Mouse (Mus musculus) adrenal gland, adult 18-20 months (tissue): Measurements from ENCODE around the gene Arhgap18. TPM values are rescaled to one million over a fixed set of nuclear protein-coding genes. Genes with fewer than 3 reads are reported as not detected.

Experiments used
- DNase-seq, 2 experiments: peaks; one replicate each; pipeline ENCODE4 v3.0.0; 2021 to 2022; ENCODE audit warnings: low spot score in 2 of 2
- long read RNA-seq, 2 experiments: library from polyadenylated mRNA; stranded (forward); transcript quantifications; one replicate each; pipeline ENCODE4 v2.0.0; 2021
- total RNA-seq, 2 experiments: library from RNA; stranded (reverse); gene quantifications; 1 replicate in 1 of 2; 2 replicates in 1 of 2; pipeline ENCODE4 v1.2.3; 2021

Arhgap18 gene
- total RNA-seq, result 10 to 100 TPM; 20.1 to 25.8 TPM
- long read RNA-seq, experiment 1, transcript Arhgap18-201 (15 exons, 3,651 nt), result major isoform, 11 of 12 reads
- long read RNA-seq, experiment 1, partial matches to known transcripts, result 0 of 12 reads
- long read RNA-seq, experiment 1, other reads (novel, unspliced or antisense), result 1 of 12 reads
- long read RNA-seq, experiment 2, transcript Arhgap18-201 (15 exons, 3,651 nt), result major isoform, 32 of 43 reads
- long read RNA-seq, experiment 2, partial matches to known transcripts, result 6 of 43 reads
- long read RNA-seq, experiment 2, other reads (novel, unspliced or antisense), result 5 of 43 reads

DNA sequence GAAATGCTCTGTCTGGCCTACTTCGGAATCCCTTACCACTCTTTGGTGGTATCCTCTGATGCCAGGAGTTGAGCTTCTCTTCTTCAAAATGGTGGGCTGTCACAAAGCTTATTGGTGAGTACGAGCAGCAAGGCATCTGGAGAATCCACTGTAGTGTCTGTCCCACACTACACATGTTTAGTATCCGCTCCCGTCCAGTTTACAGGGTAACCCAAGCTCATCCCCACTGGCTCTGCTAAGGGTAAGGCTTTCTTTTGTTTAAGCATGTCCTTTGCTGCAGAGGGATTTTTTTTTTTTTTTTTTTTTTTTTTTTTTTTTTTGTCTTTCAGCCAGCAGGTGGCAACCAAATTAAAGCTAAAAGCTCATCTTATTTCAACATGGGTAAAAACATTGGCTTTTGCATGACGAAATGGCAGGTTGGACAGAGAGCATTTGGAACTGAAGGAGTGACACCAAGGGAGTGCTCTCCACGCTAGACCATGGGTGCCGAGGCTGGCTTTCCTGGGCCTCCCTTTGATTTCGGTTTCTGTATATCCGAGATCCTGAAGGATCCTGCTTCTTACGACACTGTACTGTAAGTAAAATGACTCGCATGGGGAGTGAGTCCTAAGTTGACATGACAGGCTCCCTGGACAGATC, at the start of gene Arhgap18:
Arhgap18 (plus strand) TSS at position 493 of the 639 bp plus-strand sequence.
- DNase-seq, result no peak

DNA sequence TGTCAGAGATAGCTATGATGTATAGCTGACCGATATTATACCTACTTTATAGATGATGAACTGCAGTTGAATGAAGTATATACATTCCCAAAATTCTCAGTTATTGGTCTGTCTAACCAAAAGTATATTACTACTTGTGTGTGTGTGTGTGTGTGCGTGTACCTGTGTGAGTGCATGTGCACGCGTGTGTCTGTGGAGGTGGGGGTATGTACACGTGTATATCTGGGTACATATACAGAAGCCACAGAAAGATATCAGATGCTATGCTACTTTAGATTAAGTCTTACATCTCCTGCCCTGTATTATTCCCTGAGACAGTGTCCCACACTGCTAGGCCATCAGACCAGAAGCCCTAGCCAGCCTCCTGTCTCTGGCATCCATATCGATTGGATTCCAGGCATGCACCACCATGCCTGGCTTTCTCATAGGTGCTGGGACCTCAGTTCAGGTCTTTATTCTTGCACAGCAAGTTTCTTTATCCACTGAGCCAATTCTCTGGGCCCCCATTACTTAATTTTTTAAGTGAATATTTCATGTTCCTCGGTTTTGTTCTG, 42.7 kb upstream of the Arhgap18 start:
- DNase-seq, result no peak

DNA sequence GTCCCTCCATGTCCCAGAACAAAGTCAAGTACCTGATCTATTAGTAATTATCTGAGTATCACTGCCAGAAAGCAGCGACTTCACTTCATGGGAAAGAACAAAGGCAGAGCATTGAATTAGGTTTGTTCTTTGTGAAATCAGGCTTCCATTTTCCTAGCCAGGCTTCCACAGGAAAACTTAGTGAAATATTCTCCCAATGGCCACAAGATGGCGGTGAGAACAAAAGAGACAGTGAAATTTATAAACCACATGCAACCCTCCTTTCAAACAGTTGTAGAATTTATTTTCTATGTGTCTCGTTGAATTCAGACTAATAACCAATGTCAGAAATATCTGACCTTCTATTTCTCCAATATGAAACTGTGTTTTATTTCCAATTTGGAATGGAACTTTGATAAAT, 42.2 kb upstream of the Arhgap18 start:
- DNase-seq, result peak; percentile 18 to 25

DNA sequence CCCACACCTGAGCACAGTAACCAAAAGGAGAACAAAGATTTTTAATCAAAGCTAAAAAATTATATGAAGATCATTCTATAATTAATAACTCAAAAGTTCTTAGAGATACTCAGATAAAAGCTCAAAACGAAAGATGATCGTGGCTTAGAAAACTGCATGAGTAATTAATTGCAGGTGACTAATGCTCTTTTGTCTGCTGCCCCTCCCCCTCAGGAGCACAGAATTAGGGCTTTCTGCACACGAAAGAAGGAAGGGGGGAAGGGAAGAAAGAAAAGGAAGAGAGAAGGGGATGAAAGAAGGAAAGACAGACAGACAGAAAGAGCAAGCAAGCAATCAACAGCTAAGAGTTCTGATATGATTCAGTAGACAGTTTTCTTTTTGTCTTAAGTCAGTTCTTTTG, 39.2 kb upstream of the Arhgap18 start:
- DNase-seq, result no peak

DNA sequence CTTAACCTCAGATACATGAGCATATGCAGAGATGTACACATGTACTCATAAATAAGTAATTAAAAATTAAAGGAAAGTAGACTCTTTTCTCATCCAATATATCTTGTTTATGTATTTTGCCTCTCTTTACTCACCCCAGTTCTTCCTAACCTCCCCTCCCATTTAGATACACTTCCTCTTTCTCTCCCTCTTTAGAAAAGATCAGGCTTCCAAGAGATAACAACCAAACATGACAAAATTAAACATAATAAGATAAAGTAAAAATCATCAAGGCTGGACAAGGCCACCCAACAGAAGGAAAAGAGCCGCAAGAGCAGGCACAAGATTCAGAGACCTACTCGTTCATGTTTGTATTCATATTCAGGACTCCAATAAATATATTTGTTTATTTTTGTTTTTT, 28.5 kb upstream of the Arhgap18 start:
- DNase-seq, result no peak

DNA sequence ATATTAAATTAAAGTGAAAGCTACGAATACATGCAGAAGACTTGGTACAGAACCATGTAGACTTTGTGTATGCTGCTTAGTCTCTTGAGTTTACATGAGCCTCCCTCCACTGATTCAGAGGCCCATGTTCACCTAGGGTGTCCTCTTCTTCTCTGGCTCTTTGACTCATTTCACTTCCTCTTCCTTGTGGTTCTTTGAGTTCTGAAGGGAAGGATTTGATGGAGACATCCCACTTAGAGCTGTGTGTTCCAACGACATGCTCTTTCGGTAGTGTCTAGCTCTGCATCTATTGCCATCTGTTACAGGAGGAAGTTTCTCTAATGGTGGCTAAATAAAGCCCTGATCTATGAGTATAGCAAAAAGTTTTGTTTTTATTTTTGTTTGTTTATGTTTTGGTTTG, 28.0 kb upstream of the Arhgap18 start:
- no peak for DNase-seq

DNA sequence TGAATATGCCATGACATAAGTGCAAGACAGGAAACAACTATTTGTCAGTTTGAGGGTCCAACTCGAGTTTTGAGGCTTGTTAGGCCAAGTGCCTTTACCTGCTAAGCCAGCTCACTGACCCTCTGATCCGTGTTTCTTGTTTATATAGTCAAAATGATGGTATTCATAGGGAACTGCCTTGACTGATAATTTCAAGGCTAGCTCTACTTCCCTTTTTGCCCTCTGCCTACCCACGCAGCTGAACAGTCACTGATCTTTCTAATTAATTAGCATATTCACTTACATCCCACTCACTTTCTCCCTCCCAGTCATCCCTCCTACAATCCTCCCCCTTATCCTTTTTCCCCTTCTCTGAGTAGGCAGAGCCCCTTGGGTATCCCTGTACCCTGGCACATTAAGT, 2.4 kb upstream of the Arhgap18 start:
- DNase-seq, result no peak

DNA sequence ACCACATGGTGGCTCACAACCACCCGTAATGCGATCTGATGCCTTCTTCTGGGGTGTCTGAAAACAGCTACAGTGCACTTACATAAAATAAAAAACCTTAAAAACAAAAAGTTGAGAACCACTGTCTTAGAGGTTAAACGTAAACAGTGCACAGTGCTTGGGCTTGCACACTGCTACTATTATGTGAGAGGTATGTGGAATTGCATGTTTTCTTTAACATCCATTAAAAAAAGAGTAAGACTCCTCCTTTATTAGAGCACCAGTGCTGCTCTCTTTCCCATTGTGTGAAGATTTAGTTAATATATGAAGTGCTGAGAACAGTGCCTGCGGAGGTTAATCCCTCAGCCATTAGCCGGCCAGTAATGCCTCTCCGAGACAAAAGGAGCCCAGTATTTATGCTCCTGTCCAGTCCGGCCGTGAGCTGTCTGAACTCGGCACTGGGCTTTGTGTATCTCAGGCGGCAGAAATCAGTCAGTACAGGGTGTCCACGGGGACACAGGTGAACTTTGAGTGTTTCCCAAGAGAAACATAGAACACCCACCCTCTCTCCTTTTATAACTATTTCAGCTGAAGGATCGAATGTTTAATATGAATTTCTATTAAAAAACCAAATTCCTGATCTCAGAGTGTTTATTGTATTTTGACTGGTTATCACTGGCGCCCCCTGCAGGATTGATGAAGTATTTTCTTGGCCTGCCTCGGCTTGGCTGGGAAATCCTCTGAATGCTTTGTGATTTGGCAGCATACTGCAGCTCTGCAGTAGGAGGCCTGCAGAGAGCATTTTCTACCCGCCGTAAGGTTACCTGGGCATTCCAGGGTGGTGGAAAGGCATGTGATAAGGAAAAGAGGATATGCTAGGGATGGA, 925 bp upstream of the Arhgap18 start:
- peak; percentile 62 to 63 for DNase-seq

DNA sequence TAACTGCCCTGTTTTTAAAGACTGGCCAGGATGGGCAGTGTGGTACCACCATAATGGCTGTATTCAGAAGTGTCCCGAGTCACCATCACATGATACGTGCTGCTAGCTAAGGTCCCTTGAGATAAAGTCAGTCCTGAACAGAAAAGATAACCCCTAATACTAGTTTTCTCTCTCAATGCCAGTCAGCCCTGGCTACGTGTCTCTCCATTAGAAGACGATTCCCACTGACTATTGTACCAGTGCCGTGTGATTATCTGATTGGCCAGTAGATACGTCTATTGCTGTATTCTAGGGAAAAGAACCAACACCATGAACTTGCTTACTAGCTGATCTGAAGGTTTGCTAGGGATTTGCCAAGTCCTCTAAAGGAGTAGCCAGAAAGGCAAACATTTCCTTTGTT, 785 bp downstream of the Arhgap18 start:
- DNase-seq, result no peak

DNA sequence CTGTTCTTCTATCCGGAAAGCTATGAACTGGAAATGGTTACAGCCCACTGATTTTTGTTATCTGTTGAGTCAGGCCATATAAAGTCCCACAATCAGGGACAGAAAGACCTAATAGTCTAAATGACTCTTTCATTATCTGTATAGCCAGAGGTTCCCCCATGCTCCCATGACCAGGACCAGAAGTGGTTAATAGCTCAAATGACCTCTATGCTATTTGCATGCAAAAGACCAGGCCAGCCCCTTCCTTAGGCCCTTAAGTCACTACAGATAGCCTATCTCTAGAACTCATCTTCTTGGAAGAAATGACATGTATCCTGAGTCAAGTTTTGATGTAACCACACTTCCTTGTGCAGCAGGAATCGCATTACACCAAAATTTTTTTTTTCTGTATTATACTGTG, 4.0 kb downstream of the Arhgap18 start:
- no peak for DNase-seq

DNA sequence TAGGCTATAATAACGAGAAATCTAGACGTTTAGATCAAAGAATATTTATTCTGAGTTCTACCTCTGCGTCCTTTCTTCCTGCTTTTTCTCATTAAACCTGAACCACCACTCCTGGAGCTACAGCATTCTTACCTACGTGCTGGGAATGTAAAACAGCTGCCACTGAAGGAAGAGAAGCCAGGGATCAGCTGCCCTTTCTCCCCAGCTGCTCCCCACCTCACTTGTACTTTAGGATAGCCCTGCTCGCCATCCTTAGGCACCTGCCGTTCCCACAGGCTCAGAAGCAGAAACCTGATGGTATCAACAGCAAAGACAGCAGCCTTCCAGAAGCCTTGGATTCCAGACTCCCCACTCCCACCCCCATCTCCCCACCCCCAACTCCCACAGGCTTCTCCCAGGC, 6.2 kb downstream of the Arhgap18 start:
- no peak for DNase-seq

DNA sequence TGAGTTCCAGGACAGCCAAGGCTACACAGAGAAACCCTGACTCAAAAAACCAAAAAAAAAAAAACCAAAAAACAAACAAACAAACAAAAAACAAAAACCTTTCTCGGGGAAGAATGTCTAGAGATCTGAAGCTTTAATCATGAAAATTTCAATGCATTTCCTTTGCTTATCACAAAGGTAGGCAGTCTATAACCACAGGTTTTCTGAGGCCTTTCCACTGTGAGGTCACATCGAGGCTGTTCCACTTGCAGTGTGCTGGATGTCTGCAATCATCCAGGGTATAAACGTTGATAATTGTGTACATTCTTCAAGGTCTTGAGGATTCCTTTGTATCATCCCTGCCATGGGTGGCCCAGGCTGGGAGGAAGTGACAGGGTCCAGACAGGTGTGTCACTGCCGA, 7.9 kb downstream of the Arhgap18 start:
- no peak for DNase-seq

DNA sequence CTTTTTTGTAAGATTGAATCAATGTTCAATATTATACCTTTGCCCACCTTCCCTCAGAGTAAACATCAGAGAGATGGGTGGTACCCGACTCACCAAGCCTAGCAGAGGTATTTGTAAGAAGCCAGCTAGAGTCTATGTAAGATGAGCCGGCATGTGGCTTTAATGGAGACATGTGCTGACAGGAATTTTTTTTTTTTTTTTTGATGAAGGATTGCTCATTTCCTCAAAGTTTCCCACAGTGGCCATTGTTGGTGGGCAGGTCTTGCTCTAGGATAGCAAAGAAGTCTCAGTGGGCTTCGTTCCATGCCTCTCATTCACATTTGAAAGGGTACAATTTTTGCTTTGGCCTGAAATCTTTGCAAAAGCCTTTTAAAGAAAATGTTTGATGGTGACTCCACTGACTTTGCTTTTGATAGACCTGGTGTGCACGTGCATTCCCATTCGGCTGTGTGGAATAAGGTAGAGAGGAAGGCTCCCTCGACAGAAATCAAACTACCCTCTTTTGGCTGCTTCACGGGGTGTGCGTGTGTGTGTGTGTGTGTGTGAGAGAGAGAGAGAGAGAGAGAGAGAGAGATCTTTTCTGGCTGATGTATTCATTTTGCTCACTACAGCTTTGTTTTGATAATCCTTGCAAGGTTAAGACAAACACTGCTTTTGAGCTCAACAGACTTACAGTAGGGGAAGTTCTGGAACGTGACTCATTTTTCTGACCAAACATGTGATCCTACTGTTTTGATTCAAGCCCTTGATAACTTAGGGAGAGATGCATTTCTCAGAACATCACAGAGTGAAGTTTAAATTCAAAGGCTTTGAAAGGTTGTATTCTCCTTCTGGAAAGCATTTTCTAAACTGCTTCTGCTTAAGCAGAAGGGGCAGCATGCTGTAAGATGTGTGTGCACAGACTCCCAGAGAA, 9.0 kb downstream of the Arhgap18 start:
- no peak for DNase-seq

DNA sequence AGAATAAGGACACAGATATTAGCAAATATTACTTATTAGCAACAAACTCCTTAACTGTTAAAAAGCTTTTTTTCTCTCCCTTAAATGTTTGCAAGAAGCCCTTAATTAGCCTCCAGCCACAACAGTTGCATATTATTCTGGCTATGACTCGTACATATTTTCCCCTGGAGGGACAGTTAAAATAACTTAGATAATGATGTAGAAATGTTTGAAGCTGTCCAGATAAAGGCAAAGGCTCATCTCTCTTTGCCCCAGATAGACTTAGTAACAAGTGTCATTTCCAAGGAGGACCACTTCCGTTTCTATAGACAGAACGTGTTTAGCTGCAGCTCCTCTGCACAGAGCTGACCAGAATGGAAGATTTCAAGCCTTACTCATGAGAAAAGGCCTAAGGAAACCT, 14.0 kb downstream of the Arhgap18 start:
- no peak for DNase-seq

DNA sequence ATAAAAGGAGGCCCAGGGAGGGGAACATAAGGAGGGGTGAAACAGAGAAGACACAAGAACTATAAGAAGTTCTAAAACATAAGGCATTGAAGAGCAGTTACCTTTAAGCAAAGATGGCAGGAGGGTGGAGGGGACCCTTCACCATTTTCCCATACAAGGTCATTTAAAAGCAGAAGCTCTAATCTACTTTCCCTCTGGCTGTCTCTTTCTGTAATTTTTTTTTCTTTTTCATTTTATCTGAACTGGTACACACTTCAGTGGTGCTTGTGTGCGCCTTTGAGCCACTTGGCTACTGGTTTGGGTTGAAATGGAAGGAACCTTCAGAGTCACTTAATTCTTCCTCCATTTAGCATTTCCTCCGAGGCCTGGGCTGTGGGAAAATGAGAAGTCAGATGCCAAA, 15.7 kb downstream of the Arhgap18 start:
- no peak for DNase-seq

DNA sequence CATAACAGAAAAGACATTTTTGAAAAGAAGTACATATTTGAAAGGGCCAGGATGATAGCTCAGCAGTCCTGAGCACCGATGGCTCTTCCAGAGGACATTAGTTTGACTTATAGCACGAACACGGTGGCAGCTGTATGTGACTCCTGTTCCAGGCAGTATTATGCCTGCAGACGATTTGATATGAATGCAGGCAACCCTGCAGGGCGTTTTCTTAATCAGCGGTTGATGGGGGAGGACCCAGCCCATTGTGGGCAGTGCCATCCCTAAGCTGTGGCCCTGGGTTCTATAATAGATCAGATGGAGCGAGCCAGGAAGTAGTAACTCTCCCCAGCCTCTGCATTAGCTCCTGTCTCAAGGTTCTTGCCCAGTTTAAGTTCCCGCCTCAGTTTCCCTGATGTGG, 16.8 kb downstream of the Arhgap18 start:
- no peak for DNase-seq

DNA sequence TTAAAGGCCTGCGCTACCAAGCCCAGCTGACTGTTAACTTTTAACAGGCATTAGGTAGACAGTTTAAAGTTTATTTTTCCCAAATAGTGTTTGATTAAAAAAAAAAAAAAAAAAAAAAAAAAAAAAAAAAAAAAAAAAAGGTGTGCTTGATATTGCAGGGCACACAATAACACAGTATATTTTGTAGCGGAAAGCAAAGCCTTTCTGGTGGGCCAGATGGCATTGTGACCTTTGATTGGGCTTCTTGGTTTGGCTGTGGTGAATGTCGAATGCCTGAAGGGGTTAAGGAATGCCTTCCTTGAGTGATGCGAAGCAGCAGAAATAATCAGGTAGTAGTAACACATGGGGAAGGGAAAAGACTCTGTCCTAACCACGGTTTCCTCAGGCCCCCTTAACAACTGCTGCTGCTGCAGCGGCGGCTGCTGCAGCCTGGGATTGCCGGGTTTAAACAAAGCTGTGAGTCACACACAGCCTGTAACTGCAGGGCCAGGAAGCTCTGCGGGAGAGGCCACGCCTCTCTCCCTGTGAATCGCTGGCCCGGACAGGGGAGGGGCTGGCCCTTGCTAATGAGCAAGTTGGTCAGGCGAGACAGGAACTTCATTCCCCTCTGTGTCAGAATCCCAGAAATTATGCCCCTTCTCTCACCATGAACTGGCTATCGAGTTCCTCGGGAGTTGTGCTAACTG, 18.9 kb downstream of the Arhgap18 start:
- peak; percentile 72 to 75 for DNase-seq

DNA sequence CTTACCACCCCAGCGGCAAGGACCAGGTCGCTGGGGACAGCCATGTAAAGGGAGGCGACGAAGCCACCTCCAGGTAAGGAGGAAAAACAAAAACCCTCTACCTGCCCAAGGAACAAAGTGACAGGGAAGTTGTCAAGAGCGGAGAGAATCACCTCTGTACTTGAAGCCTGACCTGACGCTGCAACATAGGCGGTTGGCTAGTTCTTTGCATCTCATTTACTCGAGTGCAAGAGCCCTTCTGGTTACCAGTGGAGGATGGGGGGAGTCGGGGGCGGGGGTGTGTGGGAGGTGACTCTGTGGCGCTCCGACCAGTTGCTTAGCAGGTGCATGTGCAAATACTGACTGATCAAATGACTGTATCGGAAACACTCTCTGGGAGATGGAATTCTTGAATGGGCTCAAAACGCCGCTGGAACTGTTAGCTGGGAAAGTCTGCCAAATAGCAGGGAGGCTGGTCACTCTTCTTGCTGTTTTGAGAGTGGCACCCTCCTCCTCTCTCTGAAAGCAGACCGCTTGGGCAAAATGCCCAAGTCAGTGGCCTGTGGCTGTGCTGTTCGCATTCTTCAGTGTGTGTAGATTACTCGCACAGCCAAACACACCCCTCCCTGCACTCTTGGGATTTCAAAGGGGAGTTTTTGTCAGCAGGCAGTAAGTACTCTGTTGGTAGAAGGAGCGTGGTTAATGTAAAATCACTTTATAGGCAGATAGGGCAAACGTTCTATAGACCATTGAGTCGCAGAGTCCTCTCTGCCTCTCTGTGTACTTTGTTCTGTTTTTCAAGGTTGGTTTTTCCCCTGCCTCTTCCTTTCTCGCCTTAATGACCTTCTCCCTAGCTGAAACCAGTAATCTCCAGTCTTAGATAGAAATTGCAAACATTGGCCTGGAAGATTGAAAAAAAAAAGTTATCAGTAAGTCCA, 19.7 kb downstream of the Arhgap18 start:
- DNase-seq, result peak; percentile 68 to 73

DNA sequence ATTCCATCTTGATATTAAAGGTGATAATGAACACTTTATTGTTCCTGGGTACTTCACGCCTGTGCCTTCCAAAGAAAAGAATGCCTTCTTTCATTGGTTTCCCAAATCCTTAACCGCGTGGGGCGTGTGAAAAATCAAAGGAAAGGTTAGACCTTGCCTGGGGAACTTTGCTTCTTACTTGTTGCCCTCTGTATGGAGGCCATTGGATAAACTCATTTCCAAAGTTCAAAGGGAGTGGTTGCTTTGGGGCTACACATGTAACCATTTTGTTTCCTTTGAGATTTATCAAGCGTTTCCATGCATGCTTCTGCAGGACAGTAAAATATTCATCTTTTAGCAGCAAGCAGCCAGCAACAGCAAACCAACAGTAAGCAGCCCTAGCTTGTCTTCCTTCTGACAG, 20.3 kb downstream of the Arhgap18 start:
- no peak for DNase-seq
